Mouse (Mus musculus) fat pad, adult 2 months (tissue): ENCODE results near the gene Foxp1.

Source experiments
- DNase-seq: peaks from one replicate; pipeline ENCODE4 v3.0.0-alpha.2; 2011; ENCODE audit warnings: low read depth, low spot score; ENCODE audit errors: extremely low read depth

The Foxp1 gene

DNA sequence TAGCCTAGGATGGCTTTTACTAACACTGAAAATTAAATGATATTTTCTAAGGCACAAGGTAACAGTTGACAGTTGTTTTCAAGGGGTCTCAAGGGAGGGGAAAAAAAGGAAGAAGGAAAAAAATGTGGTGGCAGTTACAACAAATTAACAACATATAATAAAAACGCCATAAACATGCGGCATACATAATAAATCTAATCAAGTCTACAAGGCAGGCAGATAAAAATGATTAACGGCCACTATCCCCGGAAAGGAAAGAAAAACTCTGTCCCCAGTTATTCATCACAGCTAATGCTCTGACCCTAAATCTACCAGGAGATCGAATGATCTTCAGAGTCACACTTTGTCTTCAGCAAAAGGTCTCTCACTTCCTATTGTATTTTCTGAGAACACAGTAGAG is 186.3 kb downstream of the Foxp1 start:
- no peak for DNase-seq

DNA sequence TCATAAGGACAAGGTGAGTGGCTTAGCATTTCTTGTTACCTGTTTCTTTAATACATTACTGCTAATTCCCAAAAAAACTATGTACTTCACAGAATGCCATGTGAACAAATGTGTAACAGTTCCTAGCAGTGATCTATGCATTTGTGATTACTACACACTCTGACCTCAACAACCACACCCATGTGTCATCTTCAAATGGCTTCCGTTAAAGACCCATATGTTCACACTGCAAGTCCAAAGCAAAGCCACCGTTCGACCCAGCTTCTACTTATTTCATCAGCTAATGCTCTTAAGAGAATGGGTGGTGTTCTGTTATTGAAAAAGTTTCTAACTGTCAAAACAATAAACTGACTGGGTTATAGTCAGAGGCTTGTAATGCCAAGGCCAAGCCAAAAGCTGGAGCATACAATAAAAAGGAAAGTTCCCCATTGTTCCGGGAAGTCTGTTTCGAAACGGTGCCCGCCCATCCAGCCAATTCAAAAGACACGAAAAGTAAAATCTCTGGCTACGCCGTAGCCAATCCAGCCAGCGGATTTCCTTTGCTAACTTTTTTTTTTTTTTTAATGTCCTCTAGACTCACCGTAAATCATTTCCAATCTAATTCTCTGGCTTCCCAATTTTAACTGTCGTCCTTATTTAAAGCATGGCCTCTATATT is 187.2 kb downstream of the Foxp1 start:
- DNase-seq: no peak

DNA sequence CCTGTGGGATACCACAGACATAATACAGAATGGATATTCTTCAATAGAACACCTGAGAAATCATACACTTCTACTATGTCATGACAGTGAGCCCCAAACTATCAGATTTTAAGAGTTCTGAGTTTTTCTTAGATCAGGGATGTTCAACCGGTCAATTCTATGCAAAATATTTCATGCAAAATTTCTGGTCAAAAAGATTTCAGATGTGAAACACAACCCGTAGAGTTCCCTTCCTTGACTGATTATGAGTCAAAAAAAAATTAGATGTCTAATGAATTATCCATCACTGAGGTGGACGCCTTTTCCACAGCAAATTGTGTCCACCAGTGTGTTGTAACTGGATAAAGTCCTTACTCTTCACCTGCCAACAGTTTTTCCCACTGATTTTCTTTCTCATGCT is 188.3 kb downstream of the Foxp1 start:
- no peak for DNase-seq

DNA sequence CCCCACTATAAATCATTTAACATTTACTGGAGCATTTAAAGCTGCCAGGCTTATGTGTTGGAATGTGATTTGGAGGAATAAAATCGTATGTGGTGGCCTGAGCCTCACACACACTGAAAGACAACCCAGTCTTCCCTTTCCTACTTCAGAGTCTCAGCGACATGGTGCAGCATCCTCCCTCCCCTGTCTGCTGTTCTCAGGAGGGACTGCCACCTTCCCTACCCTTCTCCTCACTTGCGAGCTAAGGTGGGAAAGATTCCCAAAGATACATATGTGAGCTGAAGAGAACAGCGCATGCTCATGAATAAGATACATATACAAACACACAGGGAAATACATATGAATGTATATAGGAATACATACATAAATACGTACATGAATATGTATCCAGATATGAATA is 189.4 kb downstream of the Foxp1 start:
- DNase-seq: no peak

DNA sequence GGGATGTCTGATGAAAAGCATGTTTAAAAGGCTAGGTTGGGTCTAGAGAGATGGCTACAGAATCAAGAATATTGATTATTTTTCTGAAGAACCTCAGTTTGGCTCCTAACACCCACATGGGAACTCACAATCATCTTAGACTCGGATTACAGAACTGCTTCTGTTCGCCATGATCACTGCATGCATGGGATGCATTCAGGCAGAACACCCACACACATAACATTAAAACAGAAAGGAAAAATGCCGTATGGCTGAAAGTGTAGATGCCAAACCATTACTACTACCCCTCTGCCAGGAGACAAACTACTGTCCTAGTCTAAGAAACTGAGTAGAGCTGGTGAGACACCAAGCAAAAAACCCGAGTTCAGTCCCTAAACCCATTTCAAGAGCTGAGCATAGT is 192.4 kb downstream of the Foxp1 start:
- no peak for DNase-seq

DNA sequence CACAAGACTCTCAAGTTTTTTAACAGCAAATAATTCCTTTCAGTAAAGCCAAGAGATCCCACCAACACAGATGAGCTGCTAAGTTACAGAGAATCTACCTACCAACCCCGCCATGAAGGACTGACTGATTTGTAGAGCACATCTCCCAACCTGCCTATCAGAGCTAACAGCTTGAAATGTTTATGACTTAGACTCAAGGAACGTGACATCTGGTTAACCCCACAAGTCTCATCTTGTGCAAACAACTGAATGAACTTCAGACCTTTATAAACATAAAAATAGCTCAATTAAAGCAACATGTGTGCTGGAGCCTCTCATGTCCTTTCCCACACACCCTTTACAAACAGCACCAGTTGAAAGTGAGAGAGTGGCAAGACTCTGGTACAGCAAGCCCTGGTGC is 193.9 kb downstream of the Foxp1 start:
- DNase-seq: no peak

DNA sequence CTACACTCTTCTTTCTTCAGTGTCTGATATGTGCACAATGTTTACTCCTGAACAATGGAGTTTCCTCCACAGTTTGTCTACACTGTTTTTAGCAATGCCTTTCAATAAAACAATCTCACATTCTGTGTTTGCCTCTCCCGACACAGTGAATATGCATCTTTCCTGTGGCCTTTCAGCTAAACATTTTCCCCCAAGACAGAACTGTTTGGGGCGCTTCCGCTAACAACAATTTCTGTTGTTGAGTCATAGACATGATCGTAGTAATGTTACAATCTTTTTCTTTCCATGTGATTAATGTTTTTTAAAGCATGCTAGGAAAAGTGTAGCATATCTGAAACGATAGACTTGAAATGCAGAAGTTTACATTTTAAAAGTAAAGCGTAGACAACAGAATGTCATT is 194.4 kb downstream of the Foxp1 start:
- no peak for DNase-seq

DNA sequence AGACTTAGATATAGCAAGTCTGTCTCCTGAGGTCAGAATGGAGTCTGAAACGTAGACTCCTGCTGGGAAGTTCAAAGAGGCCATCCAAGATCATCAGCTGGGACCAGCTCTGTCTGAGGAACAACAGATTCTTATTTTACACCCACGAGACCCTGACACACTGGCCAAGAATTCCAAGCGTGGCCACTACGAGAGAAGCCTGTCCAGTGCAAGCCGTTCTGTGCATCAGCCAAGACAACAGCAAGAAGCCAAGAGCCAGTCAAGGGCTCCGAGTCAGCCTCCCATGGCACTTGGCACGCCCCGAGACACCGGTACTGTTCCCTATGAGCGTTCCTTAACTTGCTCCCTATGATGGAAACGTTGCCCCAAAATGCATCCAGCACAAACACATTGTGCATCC is 194.8 kb downstream of the Foxp1 start:
- no peak for DNase-seq

DNA sequence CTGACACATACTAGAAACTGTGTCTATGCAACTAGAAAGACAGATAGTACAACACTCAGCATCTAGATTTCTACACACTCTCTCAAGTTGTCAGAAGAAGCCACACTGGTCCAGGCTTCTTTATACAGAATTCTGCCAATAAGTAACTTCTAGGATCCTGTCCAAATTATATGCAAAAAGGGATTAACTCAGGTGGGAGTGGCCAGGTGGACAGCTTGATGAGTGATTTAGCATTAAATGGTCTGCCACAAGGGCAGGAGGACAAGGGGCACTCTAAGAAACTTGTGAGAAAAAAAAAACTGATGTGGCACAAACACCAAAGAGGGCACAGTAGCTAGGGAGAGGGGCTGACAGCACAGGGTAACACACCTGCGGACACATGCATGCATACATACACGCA is 196.6 kb downstream of the Foxp1 start:
- no peak for DNase-seq

DNA sequence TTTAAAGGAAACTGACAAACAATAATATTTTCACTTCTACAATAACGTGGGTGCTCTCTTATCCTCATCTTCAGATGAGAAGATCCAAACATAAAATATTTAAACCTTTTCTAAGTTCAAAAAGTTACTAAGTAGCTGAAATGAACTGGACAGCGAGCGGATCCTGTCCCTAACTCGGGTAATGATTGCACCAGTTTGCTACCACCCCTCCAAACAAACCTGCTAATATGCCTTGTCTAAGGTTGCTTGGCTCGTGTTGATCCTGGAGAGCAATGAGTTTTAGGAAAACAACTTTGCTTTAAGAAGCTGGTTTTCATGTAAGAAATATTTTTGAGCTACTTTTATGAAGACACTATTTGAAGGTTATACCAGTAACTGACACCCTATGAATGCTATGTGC is 197.1 kb downstream of the Foxp1 start:
- no peak for DNase-seq

DNA sequence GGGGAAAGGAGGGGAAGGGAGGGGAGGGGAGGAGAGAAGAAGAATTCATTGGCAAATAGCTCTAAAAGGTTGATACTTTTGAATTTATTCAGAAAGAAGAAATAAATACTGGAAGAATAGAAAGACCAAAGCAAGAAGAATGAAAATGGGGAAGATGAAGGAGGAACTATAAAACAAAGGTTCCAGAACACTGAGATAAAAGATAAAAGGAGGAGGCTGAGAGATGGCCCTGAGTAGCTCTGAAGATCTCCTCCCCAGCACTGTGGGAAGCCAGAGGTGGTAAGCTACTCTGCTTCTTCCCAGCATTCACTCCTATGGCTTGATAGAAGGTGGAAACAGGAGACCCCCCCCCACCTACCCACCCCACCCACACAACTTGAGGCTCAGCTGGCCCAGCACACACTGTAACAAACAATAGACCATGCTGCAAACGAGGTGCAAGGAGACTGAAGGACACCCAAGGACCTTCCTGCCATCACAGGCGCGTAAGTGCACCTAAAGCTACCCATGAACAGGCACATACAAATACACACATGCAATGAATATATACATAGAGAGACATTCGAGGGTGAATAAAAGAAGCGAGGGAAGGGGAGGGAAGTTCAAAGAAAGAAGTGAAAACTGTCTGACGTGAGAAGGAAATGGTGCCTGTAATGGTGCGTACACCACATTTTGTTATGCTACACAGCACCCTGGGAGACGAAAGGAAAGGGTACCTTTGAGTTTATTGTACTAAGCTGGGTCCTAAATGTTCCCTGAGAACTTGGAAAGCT is 200.2 kb downstream of the Foxp1 start:
- no peak for DNase-seq

DNA sequence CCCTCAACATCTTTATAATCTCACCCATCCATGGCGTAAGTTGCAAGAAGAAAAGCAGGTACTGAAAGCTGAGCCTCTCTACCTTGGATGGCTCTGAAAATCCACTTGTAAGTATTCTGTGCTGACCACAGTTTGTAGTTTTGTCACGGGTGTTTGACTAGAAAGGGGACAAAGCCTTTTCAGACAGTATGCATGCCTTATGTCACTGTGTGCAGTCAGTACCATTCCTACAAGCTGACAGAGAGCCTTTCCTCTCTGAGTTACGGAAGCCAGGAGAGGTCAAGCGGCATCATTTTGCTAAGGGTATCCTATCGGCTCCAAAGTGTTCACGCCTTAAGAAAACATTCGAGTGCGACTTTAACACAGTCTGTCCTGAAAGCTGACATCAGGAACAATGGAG is 202.1 kb downstream of the Foxp1 start:
- no peak for DNase-seq

DNA sequence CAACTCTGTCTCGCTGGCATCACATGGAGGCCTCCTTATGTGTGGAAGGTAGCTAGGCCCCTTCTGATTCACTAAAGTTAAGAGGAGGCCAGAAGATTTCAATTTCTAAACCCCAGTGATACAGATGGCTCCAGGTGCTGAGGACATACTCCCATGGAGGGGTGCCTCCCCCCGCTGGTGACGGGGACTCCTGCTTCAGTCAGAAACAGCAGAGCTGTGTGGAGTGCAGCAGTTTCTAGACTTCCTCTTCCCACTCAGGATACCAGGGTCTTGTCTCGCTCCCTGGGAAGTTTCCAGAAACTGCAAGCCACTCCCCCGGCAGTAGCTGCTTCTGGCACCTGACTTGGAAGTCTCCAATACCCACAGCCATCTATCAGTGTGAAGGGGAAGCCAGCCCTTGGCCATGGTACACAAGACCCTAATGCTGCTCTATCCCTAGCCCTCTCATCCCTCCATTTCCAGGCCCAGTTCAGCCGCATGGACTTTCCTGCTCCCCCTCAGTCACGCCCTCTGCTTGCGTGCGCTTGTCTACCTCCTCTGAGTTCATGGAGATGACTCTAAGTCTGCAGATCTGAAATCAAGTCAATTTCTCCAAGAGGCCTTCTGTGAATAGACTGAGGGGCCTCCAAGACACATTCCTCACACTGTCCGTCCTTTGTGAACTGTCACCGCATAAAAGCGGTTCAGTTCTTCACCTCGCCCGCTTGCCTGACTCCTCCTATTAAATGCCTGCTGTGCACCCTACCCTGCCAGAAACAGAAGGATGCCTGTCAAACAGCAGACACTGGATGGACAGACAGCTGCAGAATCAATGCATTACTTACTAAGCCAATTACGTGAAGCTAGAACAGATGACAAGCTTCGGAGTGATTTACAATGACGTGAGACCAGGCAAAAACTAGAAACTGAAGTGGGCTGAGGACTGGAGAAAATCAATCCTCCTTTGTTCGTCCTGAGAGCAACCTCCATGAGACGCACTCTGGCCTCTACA is 202.8 kb downstream of the Foxp1 start:
- no peak for DNase-seq

DNA sequence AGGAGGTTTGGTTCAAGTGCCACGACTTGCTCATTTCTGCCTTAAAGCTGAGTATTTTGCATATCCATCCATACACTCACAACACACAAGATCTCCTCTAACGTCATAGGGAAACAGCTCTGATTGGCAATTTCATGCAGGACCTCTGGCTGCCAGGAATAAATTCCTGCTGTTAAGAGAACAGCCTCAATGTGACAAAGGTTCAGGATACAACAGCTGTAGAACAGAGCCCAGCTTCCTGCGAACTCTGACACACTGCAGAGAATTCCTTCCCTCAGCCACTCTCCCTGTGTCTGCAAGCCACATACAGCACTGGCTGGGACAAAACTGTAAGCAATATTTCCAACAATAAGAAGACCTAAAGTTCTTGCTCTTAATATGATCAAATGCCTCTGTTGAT is 207.8 kb downstream of the Foxp1 start:
- DNase-seq: no peak

DNA sequence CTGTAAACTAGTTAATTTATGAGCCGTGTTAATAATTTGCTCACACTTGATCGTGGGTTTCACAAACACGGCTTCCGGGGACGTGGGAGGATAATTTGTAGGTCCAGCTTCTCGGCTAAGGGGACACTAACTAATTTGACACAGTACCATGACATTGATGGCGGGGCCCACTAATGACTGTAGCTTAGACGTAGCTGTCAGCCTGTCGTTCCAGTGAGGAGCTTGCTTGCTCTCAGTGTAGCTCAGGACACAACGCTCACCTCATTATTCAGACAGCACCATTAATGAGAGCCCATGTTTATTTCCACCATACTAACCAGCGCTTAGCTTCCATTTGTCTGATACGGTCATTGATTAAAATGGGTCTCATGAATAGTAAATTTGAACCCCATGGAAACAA is 212.0 kb downstream of the Foxp1 start:
- DNase-seq: no peak

DNA sequence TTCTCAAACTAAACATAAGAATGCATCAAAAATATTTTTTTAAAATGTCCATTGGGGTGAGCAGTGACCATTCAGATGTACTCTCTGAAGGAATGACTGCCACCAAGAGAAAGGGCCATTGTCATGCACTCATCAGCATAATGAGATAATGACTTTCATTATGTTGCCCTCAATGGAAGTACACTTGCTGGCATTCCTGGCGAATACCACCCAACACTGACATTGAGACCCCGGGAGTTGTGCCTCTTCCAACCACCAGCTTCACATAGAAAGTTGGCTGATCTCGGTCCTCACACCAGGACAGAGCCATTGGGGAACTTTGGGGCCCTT is 212.4 kb downstream of the Foxp1 start:
- DNase-seq: no peak

DNA sequence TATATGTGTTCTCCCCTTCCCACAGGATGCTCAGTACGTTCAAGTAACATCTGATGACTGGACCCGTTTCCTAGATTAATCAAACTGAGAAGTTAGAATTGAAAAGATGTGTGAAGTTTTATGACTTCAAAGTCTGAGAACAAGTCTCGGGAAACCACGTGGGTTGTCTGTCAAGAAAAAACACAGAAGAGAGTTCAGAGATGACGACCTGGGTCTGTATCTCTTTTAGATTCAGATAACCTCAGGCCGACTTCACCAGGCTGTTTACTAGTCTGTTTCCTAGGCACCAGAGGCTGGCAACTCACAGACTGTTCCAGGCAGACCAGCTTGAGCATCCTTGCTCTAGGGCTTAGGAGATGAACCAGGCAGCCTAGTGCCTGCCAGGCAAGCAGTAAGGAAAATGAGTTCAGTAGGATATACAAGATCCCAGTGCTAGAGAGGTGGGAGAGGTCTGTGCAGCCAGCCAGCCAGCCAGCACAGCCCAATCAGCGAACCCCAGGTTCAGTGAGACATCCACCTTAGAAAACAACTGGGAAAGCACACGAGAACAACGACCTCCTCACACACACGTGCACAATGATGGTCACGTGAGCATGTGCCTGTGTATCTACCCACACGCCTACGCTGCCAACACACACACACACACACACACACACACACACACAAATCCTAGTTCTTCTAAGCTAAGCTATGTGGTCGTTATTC is 212.9 kb downstream of the Foxp1 start:
- DNase-seq: no peak

DNA sequence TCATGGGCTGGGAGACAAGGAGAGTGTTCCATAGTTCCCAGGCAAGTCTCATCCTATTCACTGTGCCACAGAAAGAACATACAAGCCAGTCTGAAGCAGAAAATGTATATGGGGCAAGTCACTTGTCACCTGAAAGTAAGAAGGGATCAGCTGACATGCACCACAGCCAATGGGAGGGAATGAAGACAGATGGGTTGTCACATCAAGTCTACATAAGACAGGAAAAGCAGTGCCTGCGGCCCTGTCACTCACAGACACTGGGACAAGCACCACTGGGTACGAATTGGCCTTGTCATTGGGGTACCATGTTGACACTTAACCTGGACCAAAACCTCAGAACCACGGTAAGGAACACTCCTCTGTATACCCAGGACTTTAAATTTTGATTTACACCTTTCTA is 216.8 kb downstream of the Foxp1 start:
- no peak for DNase-seq

DNA sequence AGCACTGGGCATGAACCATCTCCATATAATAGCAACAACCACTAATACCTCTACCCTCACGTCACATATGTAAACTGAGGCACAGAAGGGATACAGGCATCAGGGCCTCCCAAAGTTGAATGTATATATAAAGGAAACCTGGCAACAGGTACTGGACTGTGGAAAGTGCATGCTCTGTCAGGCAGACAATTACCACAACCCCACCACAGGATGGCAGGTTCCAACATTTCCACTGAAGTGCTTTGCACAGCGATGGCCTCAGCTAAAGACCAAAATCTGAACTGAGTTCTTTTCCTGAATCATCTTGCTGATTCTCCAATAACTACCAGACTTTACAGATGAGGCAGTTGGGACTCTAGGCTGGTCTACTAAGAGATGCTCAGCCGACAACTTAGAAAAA is 217.3 kb downstream of the Foxp1 start:
- DNase-seq: no peak

DNA sequence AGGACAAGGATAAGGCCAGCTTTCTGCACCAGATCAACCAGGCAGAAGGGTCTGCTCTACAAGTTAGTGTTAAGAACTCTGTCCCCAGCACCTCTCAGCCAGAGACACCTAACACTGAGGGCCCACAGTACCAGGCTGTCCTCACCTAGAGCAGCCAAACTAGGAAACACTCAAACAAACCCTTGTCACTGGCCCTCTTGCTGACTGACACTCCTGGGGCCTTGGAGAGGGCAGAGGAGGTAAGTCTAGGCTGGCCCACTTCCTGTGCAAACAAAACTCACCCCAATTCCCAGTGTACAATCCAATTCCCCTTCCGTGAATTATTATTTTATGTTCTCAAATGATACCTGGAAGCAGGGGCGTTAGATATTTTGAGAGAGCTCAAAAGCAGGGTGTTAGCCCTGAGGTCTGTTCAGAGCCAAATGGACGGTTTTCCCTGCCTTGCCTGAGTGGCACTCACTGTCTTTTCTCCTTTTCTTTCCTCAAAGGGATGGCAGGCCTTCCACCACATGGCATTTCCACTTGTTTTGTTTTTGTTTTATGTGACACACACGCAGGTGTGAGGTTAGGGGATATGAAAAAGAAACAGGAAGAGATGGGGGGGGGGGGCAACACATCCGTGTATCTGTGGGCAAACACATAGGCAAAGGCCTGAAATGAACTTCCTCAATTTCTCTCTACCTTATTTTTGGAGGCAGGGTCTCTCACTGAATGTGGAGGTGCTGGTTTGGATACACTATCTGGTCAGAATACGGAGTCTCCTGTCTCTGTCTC is 219.7 kb downstream of the Foxp1 start:
- DNase-seq: no peak
